Mouse (Mus musculus): ENCODE measurements around the gene Six5.

GRCm38 (mm10) chr7:19067935-19068334 lies 26.5 kb upstream of the Six5 start:
- TF ChIP-seq CTCF (IDR thresholded peaks at IDR 0.05; ENCODE audit: control insufficient read depth, insufficient read depth, low read length) (no peak), POLR2A (IDR thresholded peaks at IDR 0.05; ENCODE audit: borderline replicate concordance, control insufficient read depth, low read depth, low read length) (no peak)

Data from bone marrow, adult 2 months (tissue).